In genomic region chr1:128765626-128766025, GRCm38 (mm10) we compare ENCODE assay signal across 27 mouse cellular contexts.
"Had no signal": no experiment of that assay in that cellular context is flagged by ENCODE, and none has a peak within 500 bp of the region (broad histone marks: within the 10 kb centered on the region; RNA-seq: fewer than 3 reads in every experiment).

No protein-coding gene starts in this region.

- H3K4me1 ChIP-seq: heart, embryonic 13.5 days; heart, embryonic 15.5 days; hindbrain, embryonic 13.5 days; hindbrain, embryonic 15.5 days; intestine, embryonic 15.5 days; limb, embryonic 13.5 days; limb, embryonic 15.5 days; liver, embryonic 12.5 days had no signal

- H3K4me2 ChIP-seq: heart, embryonic 11.5 days; heart, embryonic 13.5 days; heart, embryonic 15.5 days; hindbrain, embryonic 13.5 days; hindbrain, embryonic 15.5 days; intestine, embryonic 15.5 days; limb, embryonic 13.5 days; limb, embryonic 15.5 days; liver, embryonic 12.5 days had no signal

- H3K27ac ChIP-seq: heart, embryonic 13.5 days; heart, embryonic 15.5 days; hindbrain, embryonic 10.5 days; hindbrain, embryonic 13.5 days; hindbrain, embryonic 15.5 days; hindbrain, postnatal 0 days; intestine, embryonic 15.5 days; layer of hippocampus, adult 2 months; left cerebral cortex, adult 2 months; limb, embryonic 13.5 days; limb, embryonic 15.5 days; liver, embryonic 12.5 days; liver, embryonic 14.5 days had no signal

- H3K4me3 ChIP-seq: heart, embryonic 13.5 days; heart, embryonic 15.5 days; hindbrain, embryonic 10.5 days; hindbrain, embryonic 13.5 days; hindbrain, embryonic 15.5 days; intestine, embryonic 15.5 days; layer of hippocampus, adult 2 months; left cerebral cortex, adult 2 months; limb, embryonic 13.5 days; limb, embryonic 15.5 days; liver, embryonic 12.5 days had no signal

- H3K9ac ChIP-seq: heart, embryonic 13.5 days; heart, embryonic 15.5 days; hindbrain, embryonic 13.5 days; hindbrain, embryonic 15.5 days; intestine, embryonic 15.5 days; limb, embryonic 13.5 days; limb, embryonic 15.5 days; liver, embryonic 12.5 days; liver, embryonic 14.5 days had no signal

- H3K36me3 ChIP-seq: heart, embryonic 13.5 days; heart, embryonic 15.5 days; hindbrain, embryonic 10.5 days; hindbrain, embryonic 13.5 days; hindbrain, embryonic 15.5 days; intestine, embryonic 15.5 days; limb, embryonic 13.5 days; limb, embryonic 15.5 days; liver, embryonic 12.5 days had no signal

- H3K27me3 ChIP-seq: heart, embryonic 13.5 days; heart, embryonic 15.5 days; hindbrain, embryonic 15.5 days; intestine, embryonic 15.5 days; limb, embryonic 13.5 days; limb, embryonic 15.5 days; liver, embryonic 12.5 days had no signal

- H3K9me3 ChIP-seq: heart, embryonic 13.5 days; heart, embryonic 15.5 days; hindbrain, embryonic 10.5 days; hindbrain, embryonic 13.5 days; hindbrain, embryonic 15.5 days; intestine, embryonic 15.5 days; limb, embryonic 13.5 days; limb, embryonic 15.5 days; liver, embryonic 12.5 days had no signal

- DNase-seq: gastrocnemius, postnatal 14 days; gastrocnemius, postnatal 36 days; heart, adult 18-20 months; heart, postnatal 14 days; heart, postnatal 4 days; kidney, adult 18-20 months; kidney, adult 8-10 months; kidney, postnatal 10 days; kidney, postnatal 25 days; kidney, postnatal 4 days; left cerebral cortex, postnatal 4 days had no signal

- ATAC-seq: hindbrain, postnatal 0 days; inflammation-experienced regulatory T-cells, adult 6 months; intestine, embryonic 15.5 days; intestine, postnatal 0 days; liver, embryonic 12.5 days had no signal
